Mouse (Mus musculus) kidney, adult 2 months (tissue): ENCODE data around the gene Dpagt1. TPM values are rescaled to one million over a fixed set of nuclear protein-coding genes. Genes with fewer than 3 reads are reported as not detected.

Source experiments
- DNase-seq: peaks from one replicate; pipeline ENCODE4 v3.0.0; 2021
- H3K27ac ChIP-seq: fragments of 200-500 bp; 2 replicates; pipeline ENCODE4 v1.5.1; 2012; ENCODE audit warnings: low read depth, low read length, control low read depth, inconsistent platforms; ENCODE audit not compliant: insufficient read depth
- H3K27me3 ChIP-seq: fragments of 200-500 bp; replicated peaks from 2 replicates; pipeline ENCODE4 v1.6.1; 2012; ENCODE audit warnings: mild to moderate bottlenecking, moderate library complexity, low read length, inconsistent platforms; ENCODE audit not compliant: control insufficient read depth, insufficient read depth
- H3K36me3 ChIP-seq: fragments of 200-500 bp; 2 replicates; pipeline ENCODE4 v1.6.1; 2012; ENCODE audit warnings: mild to moderate bottlenecking, moderate library complexity, low read length, inconsistent platforms; ENCODE audit not compliant: control insufficient read depth, insufficient read depth
- H3K4me1 ChIP-seq: fragments of 200-500 bp; 2 replicates; pipeline ENCODE4 v1.6.1; 2011; ENCODE audit warnings: low read length; ENCODE audit not compliant: control insufficient read depth, insufficient read depth
- H3K4me3 ChIP-seq: fragments of 200-500 bp; 2 replicates; pipeline ENCODE4 v1.5.1; 2011; ENCODE audit warnings: mild to moderate bottlenecking, low read depth, low read length, control low read depth; ENCODE audit not compliant: insufficient read depth
- CTCF ChIP-seq: fragments of 200-500 bp; conservative IDR thresholded peaks from 2 replicates; pipeline ENCODE4 v1.5.1; 2011; ENCODE audit warnings: low read depth, mild to moderate bottlenecking, control low read depth, low read length, moderate library complexity, mixed read lengths; ENCODE audit not compliant: insufficient read depth, insufficient read length
- POLR2A ChIP-seq: fragments of 200-500 bp; IDR thresholded peaks from one replicate; pipeline ENCODE4 v1.6.1; 2011; ENCODE audit warnings: low read depth, low read length, control low read depth
- WGBS: fragments of 180-500 bp; shearing (Covaris S2); methylation state at CpG from one replicate; pipeline ENCODE4 v1.1.7; 2018; 5-methylcytosine and 5-hydroxymethylcytosine counted together
- polyA plus RNA-seq: library from polyadenylated mRNA; depleted of rRNA; stranded (reverse); fragments of >200 nt; gene quantifications from 2 replicates; pipeline ENCODE4 v1.2.3, GENCODE M21; 2012; rRNA removed

Dpagt1 gene
- polyA plus RNA-seq = 41.9 and 45.8 TPM in 2 replicates

DNA sequence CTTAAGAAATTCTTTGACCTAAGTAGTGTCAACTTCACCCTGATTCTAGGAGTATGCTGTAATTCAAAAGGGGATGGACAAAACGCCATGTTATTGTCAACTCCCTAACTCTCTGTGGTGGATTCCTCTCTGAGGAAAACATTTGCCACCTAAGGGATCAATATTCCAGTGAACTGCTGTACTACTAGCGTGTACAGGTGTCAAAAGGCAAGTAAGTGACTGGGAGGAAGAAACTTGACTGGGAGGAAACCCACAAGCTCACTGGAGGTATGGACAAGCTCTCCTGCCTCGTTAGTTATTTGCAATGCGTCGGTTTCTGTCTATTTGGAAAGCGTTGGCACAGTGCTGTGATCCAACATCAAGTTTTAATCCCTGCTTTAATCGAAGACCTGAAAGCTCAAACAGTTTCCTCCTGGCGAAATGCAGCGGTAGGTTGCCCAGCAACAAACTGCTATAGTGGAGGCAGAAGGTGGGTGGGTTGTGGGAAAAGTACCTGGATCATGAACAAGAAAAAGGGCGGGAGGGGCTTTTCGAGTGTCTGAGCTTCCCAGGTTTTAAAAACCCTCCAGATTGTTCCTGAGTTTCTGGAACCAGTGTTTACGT is at the start of gene Dpagt1:
Dpagt1 (plus strand) TSS at position 252 of the 603 bp plus-strand sequence.
- H3K4me1 ChIP-seq = peaks cover 9% of the 10 kb centered on the region; the same call in 1 of the 2 replicates
- 2% methylated on average over 12 of the region's 12 CpGs for WGBS
- H3K4me3 ChIP-seq = peak within 1 kb of the TSS; percentile 72
- TF ChIP-seq POLR2A = no peak
- no peak for TF ChIP-seq CTCF
- no peak for DNase-seq
- no peaks in the 10 kb centered on the region for H3K27me3 ChIP-seq
- peak within 1 kb of the TSS; percentile 28 for H3K27ac ChIP-seq
- H3K36me3 ChIP-seq = no peaks in the 10 kb centered on the region

DNA sequence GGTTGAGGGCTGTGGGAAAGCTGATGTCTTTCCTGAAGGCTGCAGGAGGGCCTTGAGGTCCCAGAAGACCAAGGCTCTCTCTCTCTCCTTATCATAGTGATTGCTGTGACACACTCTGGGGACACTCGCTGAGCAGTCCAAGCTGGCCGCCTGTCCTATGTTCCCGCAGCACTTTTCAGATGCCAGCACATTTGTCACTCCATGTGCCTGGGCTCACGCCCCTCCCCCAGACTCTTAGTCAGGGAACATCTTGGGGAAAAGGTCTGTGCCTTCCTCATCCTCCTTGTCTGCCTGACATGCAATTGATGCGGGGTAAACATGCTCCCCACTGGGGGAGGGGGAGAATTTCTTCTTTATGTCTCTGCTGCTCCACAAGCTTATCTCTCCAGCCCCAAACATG is 42.6 kb upstream of the Dpagt1 start:
- no peaks in the 10 kb centered on the region for H3K36me3 ChIP-seq
- no peak overlapping the region for H3K27ac ChIP-seq
- H3K4me3 ChIP-seq = no peak overlapping the region
- TF ChIP-seq CTCF (no peak), POLR2A (no peak)
- no peaks in the 10 kb centered on the region for H3K4me1 ChIP-seq
- 69% methylated on average over 5 of the region's 5 CpGs for WGBS
- H3K27me3 ChIP-seq = no peaks in the 10 kb centered on the region
- no peak for DNase-seq

DNA sequence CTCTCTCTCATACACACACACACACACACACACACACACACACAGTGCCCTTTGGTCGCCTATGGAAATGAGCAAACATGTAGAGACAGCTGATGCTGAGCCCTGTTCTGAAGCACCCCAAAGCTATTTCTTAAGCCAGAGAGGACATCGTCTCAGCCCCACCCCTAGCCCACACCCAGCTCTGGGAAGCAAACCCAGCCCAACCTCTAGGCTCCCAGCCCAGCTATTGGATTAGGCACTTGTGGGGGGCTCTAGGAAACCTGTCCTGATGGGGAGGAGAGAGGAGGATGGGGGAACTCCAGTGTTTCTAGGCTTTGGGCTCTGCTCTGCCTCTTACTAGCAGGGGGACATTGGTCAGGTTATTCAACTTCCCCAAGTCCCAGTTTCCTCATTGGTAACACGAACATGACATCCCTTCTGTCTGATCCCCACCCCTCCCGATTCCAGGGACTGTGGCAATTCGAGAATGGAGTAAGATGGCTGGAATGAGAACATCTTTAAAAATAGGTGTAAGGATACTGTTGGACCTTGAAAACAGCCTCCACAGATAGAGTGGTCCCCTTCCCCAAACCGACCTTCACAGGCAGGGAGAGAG is 39.5 kb upstream of the Dpagt1 start:
- Histone ChIP-seq H3K36me3 (no peaks in the 10 kb centered on the region), H3K27ac (no peak overlapping the region), H3K4me3 (no peak overlapping the region), H3K27me3 (no peaks in the 10 kb centered on the region), H3K4me1 (no peaks in the 10 kb centered on the region)
- TF ChIP-seq POLR2A (no peak), CTCF (no peak)
- 44% methylated on average over 6 of the region's 6 CpGs for whole genome bisulfite sequencing
- DNase-seq = no peak

DNA sequence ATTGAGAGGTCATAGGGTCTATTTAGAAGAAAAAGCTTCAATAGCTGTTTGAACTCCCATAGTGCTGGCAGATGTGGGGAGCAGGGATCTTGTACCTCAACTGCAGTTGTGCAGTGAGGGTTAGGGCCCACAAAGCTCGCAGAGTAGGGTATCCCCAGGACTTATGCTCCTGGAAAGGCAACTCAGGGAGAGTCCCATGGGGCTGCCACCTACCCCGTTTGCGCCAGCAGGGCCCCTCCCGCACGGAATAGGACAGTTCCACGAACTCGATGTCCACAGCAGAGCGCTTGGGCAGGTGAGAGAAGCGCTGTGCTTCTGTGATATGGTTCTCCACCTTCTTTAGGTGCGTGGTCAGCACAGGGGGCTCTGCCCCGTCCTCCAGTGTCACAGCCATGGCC is 38.8 kb upstream of the Dpagt1 start:
- DNase-seq = no peak
- Histone ChIP-seq H3K36me3 (no peaks in the 10 kb centered on the region), H3K27me3 (no peaks in the 10 kb centered on the region), H3K27ac (no peak overlapping the region), H3K4me3 (no peak overlapping the region), H3K4me1 (no peaks in the 10 kb centered on the region)
- no peak for TF ChIP-seq POLR2A
- TF ChIP-seq CTCF = no peak
- 35% methylated on average over 11 of the region's 11 CpGs for WGBS

DNA sequence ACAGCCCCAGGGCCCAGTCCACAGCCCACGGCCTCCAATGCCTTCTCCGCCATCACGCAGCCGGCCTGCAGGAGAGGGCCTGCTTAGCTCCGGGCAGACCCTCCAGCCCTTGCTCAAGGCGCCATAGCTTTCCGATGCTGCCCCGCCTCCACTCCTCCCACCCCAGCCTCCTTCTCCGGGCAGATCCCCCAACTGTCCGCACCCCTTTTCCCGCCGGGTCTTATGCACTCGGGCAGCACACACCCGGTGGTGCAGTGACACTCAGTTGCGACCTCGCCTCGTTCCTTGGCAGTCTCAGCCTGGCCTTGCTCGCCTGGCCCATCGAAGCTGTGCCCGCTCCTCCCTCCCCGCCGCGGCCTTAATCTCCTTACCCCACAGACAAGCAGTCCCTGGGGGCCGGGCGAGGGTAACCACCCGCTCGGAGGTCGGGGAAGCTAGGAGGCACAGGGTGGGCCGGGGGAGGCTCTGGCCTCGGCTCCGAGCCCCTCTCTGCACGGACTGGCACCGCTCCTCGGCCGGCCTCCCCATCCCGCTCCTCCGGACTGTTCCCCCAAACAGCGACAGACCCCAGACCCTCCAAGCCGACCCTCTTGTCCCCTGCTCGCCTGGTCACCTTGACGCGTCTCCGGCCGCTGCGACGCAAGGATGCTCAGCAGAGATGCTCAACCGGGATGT is 38.3 kb upstream of the Dpagt1 start:
- Histone ChIP-seq H3K36me3 (no peaks in the 10 kb centered on the region), H3K27ac (no peak overlapping the region), H3K27me3 (no peaks in the 10 kb centered on the region), H3K4me1 (no peaks in the 10 kb centered on the region), H3K4me3 (peak overlapping the region; percentile 27)
- 6% methylated on average over 47 of the region's 47 CpGs for WGBS
- DNase-seq = no peak
- no peak for TF ChIP-seq POLR2A
- TF ChIP-seq CTCF = no peak

DNA sequence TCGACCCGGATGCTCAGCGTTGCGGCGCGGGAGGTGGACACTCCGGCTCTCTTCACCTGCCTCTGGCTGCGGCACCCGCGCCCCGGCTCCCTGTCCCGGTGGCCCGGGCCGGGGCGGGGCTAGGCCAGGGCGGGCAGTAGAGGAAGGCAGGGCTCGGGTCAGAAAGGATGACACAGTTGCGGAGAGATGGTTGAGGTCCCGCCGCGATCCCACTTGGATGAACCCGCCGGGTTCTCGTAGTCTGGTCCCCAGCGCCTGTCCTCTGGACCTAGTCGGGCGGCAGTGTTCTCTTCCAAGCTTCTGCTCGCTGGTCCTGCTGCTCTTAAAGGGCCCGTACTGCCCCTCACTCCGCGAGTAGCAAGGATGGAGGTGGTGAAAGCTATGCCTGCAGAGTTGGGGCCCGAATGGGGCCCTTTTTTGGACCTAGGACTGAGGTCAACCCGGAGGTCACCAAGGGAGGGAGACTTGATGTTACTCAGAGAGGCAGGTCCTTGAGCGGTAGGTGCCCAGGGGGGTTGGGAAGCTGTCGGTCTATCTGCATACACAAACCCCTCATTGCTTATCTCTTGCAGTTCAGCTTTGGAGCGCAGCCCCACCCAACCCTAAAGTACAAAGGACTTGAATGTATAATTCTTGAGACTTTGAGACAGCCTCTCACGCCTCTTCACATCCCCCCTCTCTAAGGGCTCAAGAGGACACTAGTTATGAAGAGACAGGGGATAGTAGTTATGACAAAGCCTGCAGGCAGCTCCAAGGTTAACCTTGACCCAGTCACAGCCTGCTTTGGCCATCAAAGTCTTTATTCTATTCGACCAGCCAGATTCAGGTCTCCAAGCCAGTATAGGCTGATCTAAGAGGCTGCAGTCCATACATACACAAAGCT is 37.5 kb upstream of the Dpagt1 start, which contains the start of gene Abcg4:
Abcg4 (minus strand) TSS at position 540 of the 883 bp plus-strand sequence.
- 3% methylated on average over 38 of the region's 38 CpGs for WGBS
- Histone ChIP-seq H3K36me3 (no peaks in the 10 kb centered on the region), H3K4me3 (peak within 1 kb of the TSS; percentile 27), H3K4me1 (no peaks in the 10 kb centered on the region), H3K27me3 (no peaks in the 10 kb centered on the region), H3K27ac (no peak within 1 kb of the TSS)
- no peak for TF ChIP-seq POLR2A
- TF ChIP-seq CTCF = no peak
- peak; percentile 21 for DNase-seq
